Mouse (Mus musculus) thymus, adult 2 months (tissue): ENCODE results near the gene Il13.

ENCODE experiments used
- CTCF ChIP-seq: fragments of 200-500 bp; IDR thresholded peaks from 2 replicates; pipeline ENCODE4 v1.5.1; 2012; ENCODE audit warnings: mild to moderate bottlenecking, control low read depth, low read length, moderate library complexity, borderline replicate concordance; ENCODE audit not compliant: control insufficient read depth, poor library complexity, insufficient read depth; ENCODE audit errors: extremely low read depth
- POLR2A ChIP-seq: fragments of 200-500 bp; IDR thresholded peaks from 2 replicates; pipeline ENCODE4 v1.6.1; 2012; ENCODE audit warnings: mild to moderate bottlenecking, low read length, control low read depth, moderate library complexity; ENCODE audit not compliant: control insufficient read depth, poor library complexity, insufficient read depth; ENCODE audit errors: extremely low read depth

GRCm38 (mm10) chr11:53604983-53605382 is 29.5 kb downstream of the Il13 start:
- TF ChIP-seq POLR2A (no peak), CTCF (no peak)
